Mouse (Mus musculus) small intestine, adult 2 months (tissue): ENCODE measurements at regions not wholly inside any gene's neighbourhood (a gene's known extent, or its start where the extent isn't known, plus 50 kb on each side); places are given as distances from the start of the nearest gene placed in this dataset.
"Not testable (repeated sequence)": the region's sequence is repeated elsewhere in the genome, so short reads cannot be mapped to it uniquely, and the experiment has no call there.

Experiments
- H3K27ac ChIP-seq: fragments of 200-500 bp; 2 replicates; pipeline ENCODE4 v1.5.1; 2012; ENCODE audit warnings: low read depth, low read length, control low read depth, inconsistent platforms; ENCODE audit not compliant: insufficient read depth
- H3K27me3 ChIP-seq: fragments of 200-500 bp; 2 replicates; pipeline ENCODE4 v1.6.1; 2012; ENCODE audit warnings: mild to moderate bottlenecking, moderate library complexity, low read length, inconsistent platforms; ENCODE audit not compliant: control insufficient read depth, insufficient read depth
- H3K36me3 ChIP-seq: fragments of 200-500 bp; 2 replicates; pipeline ENCODE4 v1.6.1; 2012; ENCODE audit warnings: mild to moderate bottlenecking, low read length, control low read depth, inconsistent platforms; ENCODE audit not compliant: control insufficient read depth, insufficient read depth
- H3K4me1 ChIP-seq: fragments of 200-500 bp; 2 replicates; pipeline ENCODE4 v1.6.1; 2012; ENCODE audit warnings: low read length, inconsistent platforms, mixed read lengths; ENCODE audit not compliant: control insufficient read depth, insufficient read depth, insufficient read length
- H3K4me3 ChIP-seq: fragments of 200-500 bp; 2 replicates; pipeline ENCODE4 v1.5.1; 2012; ENCODE audit warnings: low read depth, mild to moderate bottlenecking, control low read depth, inconsistent platforms, low read length, moderate library complexity
- CTCF ChIP-seq: fragments of 200-500 bp; IDR thresholded peaks from 2 replicates; pipeline ENCODE4 v1.5.1; 2012; ENCODE audit warnings: low read depth, mild to moderate bottlenecking, control low read depth, inconsistent platforms, low read length, moderate library complexity, mixed read lengths; ENCODE audit not compliant: insufficient replicate concordance, insufficient read length; ENCODE audit errors: extremely low read depth
- POLR2A ChIP-seq: fragments of 200-500 bp; IDR thresholded peaks from 2 replicates; pipeline ENCODE4 v1.6.1; 2012; ENCODE audit warnings: low read depth, mild to moderate bottlenecking, control low read depth, inconsistent platforms, low read length, moderate library complexity
- WGBS: fragments of 180-500 bp; shearing (Covaris S2); methylation state at CpG from one replicate; pipeline ENCODE4 v1.1.7; 2018; 5-methylcytosine and 5-hydroxymethylcytosine counted together

DNA sequence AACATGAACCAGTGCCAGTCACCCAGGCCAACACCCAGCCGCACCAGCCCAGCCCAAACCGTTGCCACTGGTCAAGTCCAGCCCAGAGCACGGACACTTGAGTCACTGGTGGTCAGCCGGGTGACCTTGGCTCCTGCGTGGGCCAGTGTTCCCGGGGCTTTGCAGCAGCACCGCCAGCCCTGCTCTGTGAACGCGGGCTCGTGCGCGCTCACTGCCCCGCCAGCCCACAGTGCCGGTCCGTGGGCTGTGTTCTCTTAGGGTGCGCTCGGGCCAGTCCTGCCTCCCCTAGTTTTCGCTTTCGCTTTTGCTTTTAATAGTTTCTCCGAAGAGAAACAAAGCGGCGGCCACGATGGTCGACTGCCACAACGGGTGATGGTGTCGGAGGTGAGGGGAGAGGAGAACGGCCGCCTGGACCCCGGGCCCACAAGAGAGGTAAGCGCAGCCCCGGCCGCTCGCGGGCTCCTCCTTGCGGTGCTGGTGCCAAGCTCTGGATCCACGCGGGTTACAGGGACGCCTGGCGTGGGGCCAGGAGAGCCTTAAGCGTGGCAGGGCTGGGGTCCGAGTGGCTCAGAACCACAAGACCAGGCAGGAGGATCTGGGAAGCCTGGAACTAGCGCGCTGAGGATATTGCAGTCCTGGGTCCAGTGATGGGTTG lies 835.1 kb downstream of the Adam6a start:
- not testable (repeated sequence) for H3K4me1 ChIP-seq, H3K36me3 ChIP-seq, H3K27me3 ChIP-seq, H3K27ac ChIP-seq
- H3K4me3 ChIP-seq: peak overlapping the region; percentile 98
- WGBS: 8% methylated on average over 37 of the region's 43 CpGs
- peak; percentile 21; the same call in 1 of the 2 replicates for TF ChIP-seq POLR2A

DNA sequence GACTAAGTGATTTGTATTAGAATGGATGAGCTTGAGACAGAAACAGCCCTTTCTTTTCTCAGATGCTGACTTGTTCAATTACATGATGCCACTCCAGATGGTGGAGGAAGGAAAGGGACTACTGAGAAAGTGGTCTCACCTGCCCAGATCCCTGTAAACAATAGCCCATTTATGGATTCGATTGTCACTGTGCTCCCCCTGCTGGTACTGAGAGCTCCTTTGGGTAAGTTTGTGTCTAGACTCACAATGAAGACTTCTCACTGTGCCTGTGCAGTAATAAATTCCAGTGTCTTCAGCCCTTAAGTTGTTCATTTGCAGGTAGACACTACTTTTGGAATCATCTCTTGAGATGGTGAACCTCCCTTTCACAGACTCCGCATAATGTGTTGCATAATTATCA lies 847.7 kb downstream of the Adam6a start:
- no peak overlapping the region for H3K4me3 ChIP-seq
- no peaks in the 10 kb centered on the region for H3K27me3 ChIP-seq
- H3K4me1 ChIP-seq: no peaks in the 10 kb centered on the region
- H3K36me3 ChIP-seq: no peaks in the 10 kb centered on the region
- H3K27ac ChIP-seq: no peak overlapping the region
- WGBS: 74% methylated on average over 2 of the region's 2 CpGs
- TF ChIP-seq CTCF (no peak), POLR2A (no peak)

DNA sequence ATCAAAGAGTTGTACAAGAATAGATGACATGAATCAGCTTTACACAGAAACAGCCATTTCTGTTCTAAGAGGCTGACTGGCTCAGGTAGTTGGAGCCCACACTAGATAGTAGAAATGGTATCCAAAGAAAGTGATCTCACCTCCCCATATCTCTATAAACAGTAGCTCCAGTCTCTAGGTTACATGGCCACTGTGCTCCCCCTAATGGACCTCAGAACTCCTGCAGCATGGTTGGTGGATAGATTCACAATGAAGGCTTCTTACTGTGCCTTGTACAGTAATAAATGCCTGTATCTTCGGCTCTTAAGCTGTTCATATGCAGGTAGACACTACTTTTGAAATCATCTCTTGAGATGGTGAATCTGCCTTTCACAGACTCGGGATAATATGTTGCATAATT lies 862.5 kb downstream of the Adam6a start:
- no peak for TF ChIP-seq POLR2A
- no peak for TF ChIP-seq CTCF
- H3K27me3 ChIP-seq: no peaks in the 10 kb centered on the region
- H3K36me3 ChIP-seq: no peaks in the 10 kb centered on the region
- no peaks in the 10 kb centered on the region for H3K4me1 ChIP-seq
- 48% methylated on average over 2 of the region's 2 CpGs for WGBS
- no peak overlapping the region for H3K4me3 ChIP-seq
- no peak overlapping the region for H3K27ac ChIP-seq

DNA sequence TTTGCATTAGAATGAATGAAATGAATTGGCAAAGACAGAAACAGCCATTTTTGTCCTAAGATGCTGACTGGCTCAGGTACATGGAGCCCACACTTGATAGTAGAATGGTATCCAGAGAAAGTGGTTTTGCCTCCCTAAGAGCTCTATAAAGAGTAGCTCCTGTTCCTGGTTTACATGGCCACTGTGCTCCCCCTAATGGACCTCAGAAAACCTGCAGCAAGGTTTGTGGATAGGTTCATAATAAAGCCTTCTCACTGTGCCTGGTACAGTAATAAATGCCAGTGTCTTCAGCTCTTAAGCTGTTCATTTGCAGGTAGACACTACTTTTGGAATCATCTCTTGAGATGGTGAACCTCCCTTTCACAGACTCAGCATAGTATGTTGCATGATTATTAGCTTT lies 890.8 kb downstream of the Adam6a start:
- TF ChIP-seq POLR2A (no peak), CTCF (no peak)
- H3K4me1 ChIP-seq: no peaks in the 10 kb centered on the region
- no peak overlapping the region for H3K4me3 ChIP-seq
- H3K36me3 ChIP-seq: no peaks in the 10 kb centered on the region
- no peak overlapping the region for H3K27ac ChIP-seq
- H3K27me3 ChIP-seq: no peaks in the 10 kb centered on the region

DNA sequence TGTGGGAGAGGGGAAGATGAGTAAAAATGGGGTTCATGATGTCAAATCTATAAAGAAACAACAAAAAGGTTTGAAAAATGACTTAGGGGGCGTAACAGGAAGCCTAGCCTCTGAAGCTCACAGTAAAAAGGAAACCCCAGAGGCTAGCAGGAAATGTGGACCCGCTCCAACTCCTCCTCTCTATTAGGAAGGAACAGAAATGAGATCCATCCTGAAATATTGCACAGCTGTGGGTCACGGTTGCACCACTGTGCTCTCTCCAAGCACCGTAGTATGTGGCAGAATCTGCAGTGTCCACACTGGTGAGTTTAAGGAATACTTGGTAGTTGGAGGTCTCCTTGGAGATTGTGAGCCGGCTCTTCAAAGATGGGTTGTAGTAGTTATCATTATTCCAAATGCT lies 918.3 kb downstream of the Adam6a start:
- no peak overlapping the region for H3K4me3 ChIP-seq
- 69% methylated on average over 5 of the region's 5 CpGs for WGBS
- H3K27ac ChIP-seq: no peak overlapping the region
- no peak for TF ChIP-seq CTCF
- TF ChIP-seq POLR2A: no peak
- H3K36me3 ChIP-seq: no peaks in the 10 kb centered on the region
- H3K4me1 ChIP-seq: no peaks in the 10 kb centered on the region
- H3K27me3 ChIP-seq: no peaks in the 10 kb centered on the region

DNA sequence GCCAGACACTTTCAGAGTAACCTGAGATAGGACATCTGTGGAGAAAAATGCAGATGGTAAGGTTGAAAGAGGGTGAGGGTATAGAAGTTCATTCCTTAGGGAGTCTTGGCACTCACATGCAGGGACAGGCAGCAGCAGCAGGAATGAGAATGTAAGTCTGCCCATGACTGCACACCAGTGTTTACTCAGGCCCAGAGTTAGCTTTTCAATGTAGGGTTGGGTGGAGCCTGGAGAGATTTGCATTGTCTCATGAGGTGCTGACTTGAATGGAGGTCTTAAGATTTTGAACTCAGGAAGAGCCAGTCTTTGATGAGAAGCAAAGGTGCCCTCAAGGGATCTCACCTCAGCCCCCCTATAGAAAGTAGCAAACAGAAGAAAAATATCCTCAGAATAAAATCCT lies 918.9 kb downstream of the Adam6a start:
- no peak for TF ChIP-seq CTCF
- no peak for TF ChIP-seq POLR2A
- H3K27ac ChIP-seq: no peak overlapping the region
- H3K4me1 ChIP-seq: no peaks in the 10 kb centered on the region
- H3K4me3 ChIP-seq: no peak overlapping the region
- no peaks in the 10 kb centered on the region for H3K27me3 ChIP-seq
- H3K36me3 ChIP-seq: no peaks in the 10 kb centered on the region

DNA sequence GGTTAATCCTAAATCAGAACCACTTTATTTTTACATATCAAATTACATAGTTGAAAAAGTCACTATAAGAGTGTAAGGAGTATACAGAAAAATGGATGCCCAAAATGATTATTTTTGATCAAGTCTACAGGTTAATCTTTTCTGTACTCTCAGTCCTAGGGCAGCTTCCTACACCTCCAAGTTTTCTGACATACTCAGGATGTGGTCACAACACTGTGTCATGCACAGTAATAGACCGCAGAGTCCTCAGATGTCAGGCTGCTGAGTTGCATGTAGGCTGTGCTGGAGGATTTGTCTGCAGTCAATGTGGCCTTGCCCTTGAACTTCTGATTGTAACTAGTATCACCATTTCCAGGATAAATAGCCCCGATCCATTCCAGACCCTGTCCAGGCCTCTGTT lies 925.1 kb downstream of the Adam6a start:
- Histone ChIP-seq H3K4me3 (no peak overlapping the region), H3K27me3 (no peaks in the 10 kb centered on the region), H3K4me1 (no peaks in the 10 kb centered on the region), H3K36me3 (no peaks in the 10 kb centered on the region), H3K27ac (no peak overlapping the region)
- WGBS: 80% methylated on average over 2 of the region's 2 CpGs
- no peak for TF ChIP-seq CTCF
- TF ChIP-seq POLR2A: no peak

DNA sequence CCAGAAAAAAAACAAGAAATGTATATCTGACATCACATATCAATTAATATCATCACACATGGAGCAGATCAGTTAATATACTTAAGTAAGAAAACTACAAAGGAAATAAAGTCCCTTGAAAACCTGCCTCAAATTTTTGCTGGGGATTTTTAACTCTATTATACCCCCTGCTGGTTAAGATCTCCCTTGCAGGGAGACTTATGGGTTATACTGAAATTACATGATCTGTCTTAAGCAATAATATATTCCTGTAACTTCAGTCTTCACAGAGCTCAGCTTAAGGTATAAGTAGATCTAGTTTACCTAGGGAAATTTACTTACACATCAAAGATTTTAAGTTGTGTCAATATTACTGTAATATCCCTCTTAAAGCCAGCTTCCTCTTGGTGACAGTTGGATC lies 929.0 kb downstream of the Adam6a start:
- not testable (repeated sequence) for H3K4me1 ChIP-seq, H3K36me3 ChIP-seq, H3K4me3 ChIP-seq, H3K27me3 ChIP-seq, H3K27ac ChIP-seq
